Mouse (Mus musculus): ENCODE data around the gene Hlx.

GRCm38 (mm10) chr1:184704901-184705300 lies 27.5 kb downstream of the Hlx start:
- no peak for TF ChIP-seq POLR2A (IDR thresholded peaks at IDR 0.05; ENCODE audit: insufficient read depth, low read depth, low read length)
- TF ChIP-seq CTCF (IDR thresholded peaks at IDR 0.05; ENCODE audit: insufficient read depth, low read depth, low read length) = no peak

Data from olfactory bulb, adult 2 months (tissue).